Mouse (Mus musculus): ENCODE results near the gene Phc3.

DNA sequence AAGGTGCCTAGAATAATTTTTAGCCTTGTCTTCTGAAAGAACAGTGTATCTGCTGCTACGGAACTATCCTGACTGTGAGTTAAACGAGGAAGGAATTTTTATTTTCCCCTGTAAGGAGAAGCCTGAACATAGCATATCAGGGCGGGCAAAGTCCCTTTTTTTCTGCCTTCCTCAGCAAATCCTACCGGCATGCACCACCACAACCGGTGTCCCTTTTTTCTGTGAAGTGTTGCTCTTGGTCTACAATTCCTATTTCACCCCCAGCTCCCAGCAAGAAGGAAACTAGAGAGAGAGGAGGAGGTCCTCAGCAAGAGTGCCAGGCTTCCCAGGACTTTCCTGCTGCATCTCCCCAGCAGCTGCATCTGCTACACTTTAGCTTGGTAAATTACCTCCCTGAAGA lies 115.6 kb downstream of the Phc3 start:
- TF ChIP-seq CTCF (IDR thresholded peaks at IDR 0.05; ENCODE audit: low read depth, low read length) = no peak
- no peak for TF ChIP-seq POLR2A (IDR thresholded peaks at IDR 0.05; ENCODE audit: borderline replicate concordance, low read depth, low read length)
